Mouse (Mus musculus): ENCODE measurements around the gene Polr1a. TPM values are rescaled to one million over a fixed set of nuclear protein-coding genes. Genes with fewer than 3 reads are reported as not detected.

The Polr1a gene
- polyA plus RNA-seq, 2 experiments, result 27.1 to 31.9 TPM

GRCm38 (mm10) chr6:71949721-71950120 is 40.9 kb downstream of the Polr1a start:
- H3K4me1 ChIP-seq (ENCODE audit: control insufficient read depth, insufficient read depth, low read length), result no peaks in the 10 kb centered on the region
- WGBS, result 75% methylated on average over 3 of the region's 3 CpGs
- no peak overlapping the region for H3K9ac ChIP-seq (ENCODE audit: low read depth, low read length, severe bottlenecking)
- H3K9me3 ChIP-seq (ENCODE audit: control insufficient read depth, low read length), result no peaks in the 10 kb centered on the region
- H3K36me3 ChIP-seq (ENCODE audit: control insufficient read depth, insufficient read depth, low read length), result peaks cover 84% of the 10 kb centered on the region
- no peak for DNase-seq (ENCODE audit: low spot score)
- H3K27me3 ChIP-seq (ENCODE audit: control insufficient read depth, insufficient read depth, low read length), result no peaks in the 10 kb centered on the region
- no peak overlapping the region for H3K4me2 ChIP-seq (replicated peaks; ENCODE audit: low read depth, low read length, severe bottlenecking)
- H3K4me3 ChIP-seq (replicated peaks; ENCODE audit: low read length), result no peak overlapping the region
- no peak for TF ChIP-seq POLR2A (IDR thresholded peaks at IDR 0.05; ENCODE audit: borderline replicate concordance, extremely low read depth, insufficient read depth, insufficient read length)
- H3K27ac ChIP-seq (replicated peaks; ENCODE audit: low read depth, low read length), result no peak overlapping the region
- no peak for ATAC-seq (ENCODE audit: low FRiP score, low read depth)

- Histone ChIP-seq H3K36me3 (ENCODE audit: control insufficient read depth, insufficient read depth, low read length) (peaks cover 81% of the 10 kb centered on the region), H3K27ac (replicated peaks; ENCODE audit: low read depth, low read length) (no peak overlapping the region), H3K4me2 (replicated peaks; ENCODE audit: low read depth, low read length, severe bottlenecking) (no peak overlapping the region), H3K4me1 (ENCODE audit: control insufficient read depth, insufficient read depth, low read length) (no peaks in the 10 kb centered on the region), H3K4me3 (replicated peaks; ENCODE audit: low read length) (no peak overlapping the region), H3K27me3 (ENCODE audit: control insufficient read depth, insufficient read depth, low read length) (no peaks in the 10 kb centered on the region), H3K9me3 (ENCODE audit: control insufficient read depth, low read length) (no peaks in the 10 kb centered on the region), H3K9ac (ENCODE audit: low read depth, low read length, severe bottlenecking) (no peak overlapping the region)
- no peak for ATAC-seq (ENCODE audit: low FRiP score, low read depth)
- WGBS, result 83% methylated on average over 3 of the region's 3 CpGs
- DNase-seq (ENCODE audit: low spot score), result no peak
- no peak for TF ChIP-seq POLR2A (IDR thresholded peaks at IDR 0.05; ENCODE audit: borderline replicate concordance, extremely low read depth, insufficient read depth, insufficient read length)
Observed at GRCm38 (mm10) chr6:71950592-71950991, 41.7 kb downstream of the Polr1a start.

- no peak for DNase-seq (ENCODE audit: low spot score)
- Histone ChIP-seq H3K36me3 (ENCODE audit: control insufficient read depth, insufficient read depth, low read length) (peaks cover 77% of the 10 kb centered on the region), H3K27me3 (ENCODE audit: control insufficient read depth, insufficient read depth, low read length) (no peaks in the 10 kb centered on the region), H3K9ac (ENCODE audit: low read depth, low read length, severe bottlenecking) (no peak overlapping the region), H3K27ac (replicated peaks; ENCODE audit: low read depth, low read length) (no peak overlapping the region), H3K4me1 (ENCODE audit: control insufficient read depth, insufficient read depth, low read length) (no peaks in the 10 kb centered on the region), H3K4me2 (replicated peaks; ENCODE audit: low read depth, low read length, severe bottlenecking) (no peak overlapping the region), H3K9me3 (ENCODE audit: control insufficient read depth, low read length) (no peaks in the 10 kb centered on the region), H3K4me3 (replicated peaks; ENCODE audit: low read length) (no peak overlapping the region)
- WGBS, result 85% methylated on average over 5 of the region's 5 CpGs
- ATAC-seq (ENCODE audit: low FRiP score, low read depth), result no peak
- no peak for TF ChIP-seq POLR2A (IDR thresholded peaks at IDR 0.05; ENCODE audit: borderline replicate concordance, extremely low read depth, insufficient read depth, insufficient read length)
Observed at GRCm38 (mm10) chr6:71951192-71951591, 42.3 kb downstream of the Polr1a start.

GRCm38 (mm10) chr6:71962119-71962518 is 53.3 kb downstream of the Polr1a start:
- Histone ChIP-seq H3K27me3 (ENCODE audit: control insufficient read depth, insufficient read depth, low read length) (no peaks in the 10 kb centered on the region), H3K4me1 (ENCODE audit: control insufficient read depth, insufficient read depth, low read length) (no peaks in the 10 kb centered on the region), H3K27ac (replicated peaks; ENCODE audit: low read depth, low read length) (no peak overlapping the region), H3K4me2 (replicated peaks; ENCODE audit: low read depth, low read length, severe bottlenecking) (no peak overlapping the region), H3K4me3 (replicated peaks; ENCODE audit: low read length) (no peak overlapping the region), H3K9ac (ENCODE audit: low read depth, low read length, severe bottlenecking) (no peak overlapping the region), H3K36me3 (ENCODE audit: control insufficient read depth, insufficient read depth, low read length) (peaks cover 20% of the 10 kb centered on the region), H3K9me3 (ENCODE audit: control insufficient read depth, low read length) (no peaks in the 10 kb centered on the region)
- no peak for TF ChIP-seq POLR2A (IDR thresholded peaks at IDR 0.05; ENCODE audit: borderline replicate concordance, extremely low read depth, insufficient read depth, insufficient read length)
- DNase-seq (ENCODE audit: low spot score) (no peak), ATAC-seq (ENCODE audit: low FRiP score, low read depth) (no peak)
- WGBS, result 83% methylated on average over 5 of the region's 5 CpGs

GRCm38 (mm10) chr6:71962706-71963105 is 53.9 kb downstream of the Polr1a start:
- no peak overlapping the region for H3K27ac ChIP-seq (replicated peaks; ENCODE audit: low read depth, low read length)
- TF ChIP-seq POLR2A (IDR thresholded peaks at IDR 0.05; ENCODE audit: borderline replicate concordance, extremely low read depth, insufficient read depth, insufficient read length), result no peak
- H3K4me1 ChIP-seq (ENCODE audit: control insufficient read depth, insufficient read depth, low read length), result no peaks in the 10 kb centered on the region
- H3K9me3 ChIP-seq (ENCODE audit: control insufficient read depth, low read length), result no peaks in the 10 kb centered on the region
- WGBS, result 89% methylated on average over 6 of the region's 6 CpGs
- H3K4me2 ChIP-seq (replicated peaks; ENCODE audit: low read depth, low read length, severe bottlenecking), result no peak overlapping the region
- no peaks in the 10 kb centered on the region for H3K27me3 ChIP-seq (ENCODE audit: control insufficient read depth, insufficient read depth, low read length)
- H3K9ac ChIP-seq (ENCODE audit: low read depth, low read length, severe bottlenecking), result no peak overlapping the region
- ATAC-seq (ENCODE audit: low FRiP score, low read depth), result no peak
- no peak overlapping the region for H3K4me3 ChIP-seq (replicated peaks; ENCODE audit: low read length)
- H3K36me3 ChIP-seq (ENCODE audit: control insufficient read depth, insufficient read depth, low read length), result peaks cover 26% of the 10 kb centered on the region
- DNase-seq (ENCODE audit: low spot score), result no peak

GRCm38 (mm10) chr6:71963561-71963960 is 54.7 kb downstream of the Polr1a start:
- DNase-seq (ENCODE audit: low spot score), result no peak
- Histone ChIP-seq H3K9ac (ENCODE audit: low read depth, low read length, severe bottlenecking) (no peak overlapping the region), H3K4me3 (replicated peaks; ENCODE audit: low read length) (no peak overlapping the region), H3K4me1 (ENCODE audit: control insufficient read depth, insufficient read depth, low read length) (no peaks in the 10 kb centered on the region), H3K4me2 (replicated peaks; ENCODE audit: low read depth, low read length, severe bottlenecking) (no peak overlapping the region), H3K27ac (replicated peaks; ENCODE audit: low read depth, low read length) (no peak overlapping the region), H3K27me3 (ENCODE audit: control insufficient read depth, insufficient read depth, low read length) (no peaks in the 10 kb centered on the region), H3K36me3 (ENCODE audit: control insufficient read depth, insufficient read depth, low read length) (peaks cover 31% of the 10 kb centered on the region), H3K9me3 (ENCODE audit: control insufficient read depth, low read length) (no peaks in the 10 kb centered on the region)
- no peak for ATAC-seq (ENCODE audit: low FRiP score, low read depth)
- TF ChIP-seq POLR2A (IDR thresholded peaks at IDR 0.05; ENCODE audit: borderline replicate concordance, extremely low read depth, insufficient read depth, insufficient read length), result no peak
- 97% methylated on average over 11 of the region's 11 CpGs for WGBS
